Mouse (Mus musculus) forebrain, postnatal 0 days (tissue): Measurements from ENCODE around the gene Tmem267. TPM values are rescaled to one million over a fixed set of nuclear protein-coding genes. Genes with fewer than 3 reads are reported as not detected.

Source experiments
- ATAC-seq: fragments of 200-750 bp; cut with Nextera tagmentation; 2 replicates; pipeline ENCODE4 v1.8.0; 2017; ENCODE audit warnings: mild to moderate bottlenecking, moderate library complexity
- DNase-seq: peaks from one replicate; pipeline ENCODE4 v3.0.0-alpha.2; 2015
- H3K27ac ChIP-seq: fragments of 300-500 bp; sonication (generic); 2 replicates; pipeline ENCODE4 v1.5.1; 2014; ENCODE audit warnings: low read depth, mild to moderate bottlenecking, antibody characterized with exemption, low read length, moderate library complexity, mixed read lengths
- H3K27me3 ChIP-seq: fragments of 300-500 bp; sonication (generic); 2 replicates; pipeline ENCODE4 v1.6.1; 2014; ENCODE audit warnings: mild to moderate bottlenecking, low read length, mixed read lengths; ENCODE audit not compliant: insufficient read depth
- H3K36me3 ChIP-seq: fragments of 300-500 bp; sonication (generic); 2 replicates; pipeline ENCODE4 v1.6.1; 2014; ENCODE audit warnings: mild to moderate bottlenecking, moderate library complexity; ENCODE audit not compliant: insufficient read depth
- H3K4me1 ChIP-seq: fragments of 300-500 bp; sonication (generic); 2 replicates; pipeline ENCODE4 v1.6.1; 2014; ENCODE audit warnings: antibody characterized with exemption; ENCODE audit not compliant: insufficient read depth
- H3K4me2 ChIP-seq: fragments of 300-500 bp; sonication (generic); 2 replicates; pipeline ENCODE4 v1.6.1; 2014; ENCODE audit warnings: low read depth, mild to moderate bottlenecking, moderate library complexity
- H3K4me3 ChIP-seq: fragments of 300-500 bp; sonication (generic); 2 replicates; pipeline ENCODE4 v1.5.1; 2014; ENCODE audit warnings: low read depth, low read length, mixed read lengths
- H3K9ac ChIP-seq: fragments of 300-500 bp; sonication (generic); 2 replicates; pipeline ENCODE4 v1.6.1; 2014; ENCODE audit warnings: mild to moderate bottlenecking
- H3K9me3 ChIP-seq: fragments of 300-500 bp; sonication (generic); 2 replicates; pipeline ENCODE4 v1.6.1; 2016; ENCODE audit warnings: low read length
- CTCF ChIP-seq: sonication (generic); IDR thresholded peaks from 2 replicates; pipeline ENCODE4 v1.5.1; 2016; ENCODE audit warnings: antibody characterized with exemption, control low read depth, low read depth
- WGBS: fragments of 180-500 bp; shearing (Covaris S2); extraction: QIAGEN DNeasy Blood & Tissue Kit; methylation state at CpG from one replicate; pipeline ENCODE4 v1.1.7; 2014; 5-methylcytosine and 5-hydroxymethylcytosine counted together
- polyA plus RNA-seq: library from polyadenylated mRNA; unstranded; fragments of >200 nt; fragmentation: Nextera tagmentation; extraction: Ambion mirVana; gene quantifications from 2 replicates; pipeline ENCODE4 v1.2.1, GENCODE M21; 2015
- total RNA-seq: library from RNA; depleted of rRNA; stranded (reverse); fragments of >200 nt; gene quantifications from 2 replicates; pipeline ENCODE4 v1.2.3, GENCODE M21; 2014; rRNA removed

Tmem267 gene
- total and polyA plus RNA-seq, 2 experiments from 2014 or later: 5.3 to 29.8 TPM

- Histone ChIP-seq H3K4me3 (no peak overlapping the region), H3K36me3 (no peaks in the 10 kb centered on the region), H3K9ac (no peak overlapping the region), H3K4me1 (no peaks in the 10 kb centered on the region), H3K9me3 (no peaks in the 10 kb centered on the region), H3K4me2 (no peak overlapping the region), H3K27ac (no peak overlapping the region), H3K27me3 (no peaks in the 10 kb centered on the region)
- 85% methylated on average over 2 of the region's 2 CpGs for WGBS
- no peak for ATAC-seq
- TF ChIP-seq CTCF: no peak
- no peak for DNase-seq
Observed at GRCm38 (mm10) chr13:119656246-119656645, 168.4 kb downstream of the Tmem267 start.

GRCm38 (mm10) chr13:119656846-119657416, 169.1 kb downstream of the Tmem267 start:
- no peak for TF ChIP-seq CTCF

More at GRCm38 (mm10) chr13:119656846-119657416, 169.1 kb downstream of the Tmem267 start:
- Histone ChIP-seq H3K27me3 (no peaks in the 10 kb centered on the region), H3K36me3 (no peaks in the 10 kb centered on the region), H3K9me3 (no peaks in the 10 kb centered on the region), H3K4me3 (no peak overlapping the region), H3K4me2 (no peak overlapping the region), H3K27ac (no peak overlapping the region), H3K9ac (no peak overlapping the region), H3K4me1 (no peaks in the 10 kb centered on the region)
- DNase-seq: no peak
- WGBS: 83% methylated on average over 6 of the region's 6 CpGs
- ATAC-seq: no peak

Other genes with a start within 250 kb of the Tmem267 start
- 142 and 145 TPM in 2 replicates for gene Paip1, start 59.4 kb upstream of the Tmem267 start, total RNA-seq
- 149 and 157 TPM in 2 replicates for gene Paip1, start 59.4 kb upstream of the Tmem267 start, polyA plus RNA-seq
- gene 4833420G17Rik, start 25.3 kb upstream of the Tmem267 start, total RNA-seq: 78.5 and 89.9 TPM in 2 replicates
- 58.0 and 63.6 TPM in 2 replicates for gene 4833420G17Rik, start 25.3 kb upstream of the Tmem267 start, polyA plus RNA-seq
- gene 3110070M22Rik, start 344 bp downstream of the Tmem267 start, total RNA-seq: 7.9 and 8.2 TPM in 2 replicates
- 1.7 and 2.7 TPM in 2 replicates for gene 3110070M22Rik, start 344 bp downstream of the Tmem267 start, polyA plus RNA-seq
- gene Ccl28, start 135.8 kb downstream of the Tmem267 start, total RNA-seq: 3.3 and 4.5 TPM in 2 replicates
- 0.09 and 0.22 TPM in 2 replicates for gene Ccl28, start 135.8 kb downstream of the Tmem267 start, polyA plus RNA-seq
- gene Hmgcs1, start 202.3 kb downstream of the Tmem267 start, total RNA-seq: 392 and 404 TPM in 2 replicates
- gene Hmgcs1, start 202.3 kb downstream of the Tmem267 start, polyA plus RNA-seq: 334 and 452 TPM in 2 replicates